Mouse (Mus musculus) bone marrow macrophage, adult 2 months (primary cell): ENCODE data around the gene Prkaa2.

ENCODE experiments used
- CTCF ChIP-seq: IDR thresholded peaks from 2 replicates; pipeline ENCODE4 v1.5.1; 2012; ENCODE audit warnings: low read depth, mild to moderate bottlenecking, low read length, moderate library complexity
- POLR2A ChIP-seq: IDR thresholded peaks from 2 replicates; pipeline ENCODE4 v1.6.1; 2012; ENCODE audit warnings: mild to moderate bottlenecking, low read depth, low read length, borderline replicate concordance

DNA sequence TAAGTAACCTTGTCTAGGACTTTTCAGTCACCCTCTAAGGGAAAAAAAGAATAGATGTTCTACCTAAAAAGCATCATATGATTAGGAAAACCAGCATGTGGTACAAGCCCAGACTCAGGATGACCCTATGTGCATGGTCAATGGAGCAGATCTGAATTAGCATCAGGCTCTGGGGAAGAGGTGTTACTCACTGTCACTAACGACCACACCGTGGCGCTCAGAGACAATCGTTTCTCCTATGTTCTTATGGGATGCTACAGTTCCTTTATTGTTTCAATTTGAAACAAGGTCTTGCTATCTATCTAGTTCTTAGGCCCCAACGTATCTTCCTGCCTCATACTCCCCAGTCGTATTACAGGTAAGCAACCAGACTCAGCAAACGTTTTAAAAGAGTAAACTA lies 76.5 kb downstream of the Prkaa2 start:
- TF ChIP-seq CTCF (no peak), POLR2A (no peak)
